Mouse (Mus musculus): ENCODE measurements around the gene Cyb5d1. TPM values are rescaled to one million over a fixed set of nuclear protein-coding genes. Genes with fewer than 3 reads are reported as not detected.

Cyb5d1 gene
- polyA plus RNA-seq, 1 experiment: 42.5 TPM

GRCm38 (mm10) chr11:69429313-69429712 is 33.9 kb upstream of the Cyb5d1 start:
- no peak overlapping the region for H3K4me3 ChIP-seq (ENCODE audit: control insufficient read depth, low read depth, low read length)
- H3K27ac ChIP-seq (ENCODE audit: control insufficient read depth, insufficient read depth, low read depth, low read length): no peak overlapping the region; the same call in 1 of the 2 replicates
- H3K36me3 ChIP-seq (ENCODE audit: control insufficient read depth, insufficient read depth, low read length): no peaks in the 10 kb centered on the region
- no peaks in the 10 kb centered on the region for H3K4me1 ChIP-seq (ENCODE audit: control insufficient read depth, insufficient read depth, low read length)
- TF ChIP-seq POLR2A (IDR thresholded peaks at IDR 0.05; ENCODE audit: control insufficient read depth, low read depth, low read length) (no peak), CTCF (IDR thresholded peaks at IDR 0.05; ENCODE audit: control insufficient read depth, insufficient read depth, insufficient replicate concordance, low read depth, low read length) (no peak)
- H3K27me3 ChIP-seq (ENCODE audit: control insufficient read depth, insufficient read depth, low read length): no peaks in the 10 kb centered on the region

- Histone ChIP-seq H3K4me1 (ENCODE audit: control insufficient read depth, insufficient read depth, low read length) (no peaks in the 10 kb centered on the region), H3K27ac (ENCODE audit: control insufficient read depth, insufficient read depth, low read depth, low read length) (no peak overlapping the region), H3K4me3 (ENCODE audit: control insufficient read depth, low read depth, low read length) (no peak overlapping the region), H3K27me3 (ENCODE audit: control insufficient read depth, insufficient read depth, low read length) (no peaks in the 10 kb centered on the region), H3K36me3 (ENCODE audit: control insufficient read depth, insufficient read depth, low read length) (no peaks in the 10 kb centered on the region)
- TF ChIP-seq CTCF (IDR thresholded peaks at IDR 0.05; ENCODE audit: control insufficient read depth, insufficient read depth, insufficient replicate concordance, low read depth, low read length) (no peak), POLR2A (IDR thresholded peaks at IDR 0.05; ENCODE audit: control insufficient read depth, low read depth, low read length) (no peak)
Measured at GRCm38 (mm10) chr11:69428751-69429150, 33.3 kb upstream of the Cyb5d1 start.

- Histone ChIP-seq H3K4me1 (ENCODE audit: control insufficient read depth, insufficient read depth, low read length) (peaks cover 5% of the 10 kb centered on the region), H3K4me3 (ENCODE audit: control insufficient read depth, low read depth, low read length) (no peak overlapping the region), H3K36me3 (ENCODE audit: control insufficient read depth, insufficient read depth, low read length) (no peaks in the 10 kb centered on the region), H3K27me3 (ENCODE audit: control insufficient read depth, insufficient read depth, low read length) (no peaks in the 10 kb centered on the region), H3K27ac (ENCODE audit: control insufficient read depth, insufficient read depth, low read depth, low read length) (no peak overlapping the region)
- no peak for TF ChIP-seq CTCF (IDR thresholded peaks at IDR 0.05; ENCODE audit: control insufficient read depth, insufficient read depth, insufficient replicate concordance, low read depth, low read length)
- TF ChIP-seq POLR2A (IDR thresholded peaks at IDR 0.05; ENCODE audit: control insufficient read depth, low read depth, low read length): no peak
Measured at GRCm38 (mm10) chr11:69426246-69426645, 30.8 kb upstream of the Cyb5d1 start.

GRCm38 (mm10) chr11:69423885-69424284 is 28.5 kb upstream of the Cyb5d1 start:
- no peak overlapping the region for H3K4me3 ChIP-seq (ENCODE audit: control insufficient read depth, low read depth, low read length)
- no peaks in the 10 kb centered on the region for H3K27me3 ChIP-seq (ENCODE audit: control insufficient read depth, insufficient read depth, low read length)
- H3K27ac ChIP-seq (ENCODE audit: control insufficient read depth, insufficient read depth, low read depth, low read length): no peak overlapping the region
- H3K36me3 ChIP-seq (ENCODE audit: control insufficient read depth, insufficient read depth, low read length): no peaks in the 10 kb centered on the region
- TF ChIP-seq POLR2A (IDR thresholded peaks at IDR 0.05; ENCODE audit: control insufficient read depth, low read depth, low read length): no peak
- no peak for TF ChIP-seq CTCF (IDR thresholded peaks at IDR 0.05; ENCODE audit: control insufficient read depth, insufficient read depth, insufficient replicate concordance, low read depth, low read length)
- H3K4me1 ChIP-seq (ENCODE audit: control insufficient read depth, insufficient read depth, low read length): peaks cover 19% of the 10 kb centered on the region

- Histone ChIP-seq H3K27ac (ENCODE audit: control insufficient read depth, insufficient read depth, low read depth, low read length) (no peak overlapping the region), H3K27me3 (ENCODE audit: control insufficient read depth, insufficient read depth, low read length) (no peaks in the 10 kb centered on the region), H3K4me1 (ENCODE audit: control insufficient read depth, insufficient read depth, low read length) (peaks cover 26% of the 10 kb centered on the region), H3K4me3 (ENCODE audit: control insufficient read depth, low read depth, low read length) (no peak overlapping the region), H3K36me3 (ENCODE audit: control insufficient read depth, insufficient read depth, low read length) (no peaks in the 10 kb centered on the region)
- TF ChIP-seq POLR2A (IDR thresholded peaks at IDR 0.05; ENCODE audit: control insufficient read depth, low read depth, low read length) (no peak), CTCF (IDR thresholded peaks at IDR 0.05; ENCODE audit: control insufficient read depth, insufficient read depth, insufficient replicate concordance, low read depth, low read length) (no peak)
Measured at GRCm38 (mm10) chr11:69422842-69423241, 27.4 kb upstream of the Cyb5d1 start.

- Histone ChIP-seq H3K4me3 (ENCODE audit: control insufficient read depth, low read depth, low read length) (peak overlapping the region; percentile 67), H3K27ac (ENCODE audit: control insufficient read depth, insufficient read depth, low read depth, low read length) (no peak overlapping the region), H3K27me3 (ENCODE audit: control insufficient read depth, insufficient read depth, low read length) (no peaks in the 10 kb centered on the region), H3K36me3 (ENCODE audit: control insufficient read depth, insufficient read depth, low read length) (no peaks in the 10 kb centered on the region), H3K4me1 (ENCODE audit: control insufficient read depth, insufficient read depth, low read length) (peaks cover 37% of the 10 kb centered on the region)
- TF ChIP-seq POLR2A (IDR thresholded peaks at IDR 0.05; ENCODE audit: control insufficient read depth, low read depth, low read length) (no peak; the same call in 1 of the 2 replicates), CTCF (IDR thresholded peaks at IDR 0.05; ENCODE audit: control insufficient read depth, insufficient read depth, insufficient replicate concordance, low read depth, low read length) (no peak)
Measured at GRCm38 (mm10) chr11:69421131-69421977, 25.9 kb upstream of the Cyb5d1 start.

- Histone ChIP-seq H3K4me1 (ENCODE audit: control insufficient read depth, insufficient read depth, low read length) (peaks cover 39% of the 10 kb centered on the region), H3K27me3 (ENCODE audit: control insufficient read depth, insufficient read depth, low read length) (no peaks in the 10 kb centered on the region), H3K4me3 (ENCODE audit: control insufficient read depth, low read depth, low read length) (peak overlapping the region; percentile 67), H3K27ac (ENCODE audit: control insufficient read depth, insufficient read depth, low read depth, low read length) (no peak overlapping the region; the same call in 1 of the 2 replicates), H3K36me3 (ENCODE audit: control insufficient read depth, insufficient read depth, low read length) (no peaks in the 10 kb centered on the region)
- TF ChIP-seq CTCF (IDR thresholded peaks at IDR 0.05; ENCODE audit: control insufficient read depth, insufficient read depth, insufficient replicate concordance, low read depth, low read length) (no peak), POLR2A (IDR thresholded peaks at IDR 0.05; ENCODE audit: control insufficient read depth, low read depth, low read length) (no peak)
Measured at GRCm38 (mm10) chr11:69420554-69421000, 25.1 kb upstream of the Cyb5d1 start.

Data from testis, adult 2 months (tissue).